In genomic region chr11:24079392-24080391, GRCm38 (mm10) we compare ENCODE assay signal across 8 mouse cellular contexts. TPM values are rescaled to one million over a fixed set of nuclear protein-coding genes. Genes with fewer than 3 reads are reported as not detected.
DNase-seq lines count a peak whose midpoint lies in the region; ATAC-seq and TF ChIP-seq lines count a peak whose summit lies in the region.

No protein-coding gene starts in this region.

- WGBS in forebrain, embryonic 13.5 days, result under 1% methylated on average over 42 of the region's 43 CpGs
- WGBS in hindbrain, embryonic 16.5 days, result under 1% methylated on average over 42 of the region's 43 CpGs
- under 1% methylated on average over 43 of the region's 43 CpGs for WGBS in liver, embryonic 12.5 days (ENCODE audit: insufficient replicate concordance)
- WGBS in thymus, adult 2 months, result under 1% methylated on average over 43 of the region's 43 CpGs

- H3K27ac ChIP-seq in forebrain, embryonic 13.5 days, result peak overlapping the region; percentile 100
- H3K27ac ChIP-seq in hindbrain, embryonic 16.5 days (ENCODE audit: low read depth, low read length), result peak overlapping the region; percentile 91
- H3K27ac ChIP-seq in liver, embryonic 12.5 days, result peak overlapping the region; percentile 90
- H3K27ac ChIP-seq in thymus, adult 2 months (ENCODE audit: control insufficient read depth, insufficient read depth, low read length), result no peak overlapping the region

- TF ChIP-seq CTCF in thymus, adult 2 months (IDR thresholded peaks at IDR 0.05; ENCODE audit: borderline replicate concordance, control insufficient read depth, extremely low read depth, insufficient read depth, low read length, poor library complexity), result no peak

- H3K9me3 ChIP-seq in forebrain, embryonic 13.5 days (replicated peaks), result no peaks in the 10 kb centered on the region
- no peaks in the 10 kb centered on the region for H3K9me3 ChIP-seq in hindbrain, embryonic 16.5 days (ENCODE audit: control insufficient read depth, low read length)
- no peaks in the 10 kb centered on the region for H3K9me3 ChIP-seq in liver, embryonic 12.5 days (replicated peaks)

- TF ChIP-seq POLR2A in thymus, adult 2 months (IDR thresholded peaks at IDR 0.05; ENCODE audit: control insufficient read depth, extremely low read depth, insufficient read depth, low read length, poor library complexity), result no peak

- H3K36me3 ChIP-seq in forebrain, embryonic 13.5 days (ENCODE audit: poor library complexity, severe bottlenecking), result no peaks in the 10 kb centered on the region
- H3K36me3 ChIP-seq in hindbrain, embryonic 16.5 days (ENCODE audit: control insufficient read depth, insufficient read depth, low read length), result no peaks in the 10 kb centered on the region
- peaks cover 5% of the 10 kb centered on the region; the same call in 1 of the 2 replicates for H3K36me3 ChIP-seq in liver, embryonic 12.5 days
- H3K36me3 ChIP-seq in thymus, adult 2 months (ENCODE audit: control insufficient read depth, insufficient read depth, low read length), result no peaks in the 10 kb centered on the region

- peak overlapping the region; percentile 96 for H3K9ac ChIP-seq in forebrain, embryonic 13.5 days
- H3K9ac ChIP-seq in hindbrain, embryonic 16.5 days (ENCODE audit: low read depth, low read length), result peak overlapping the region; percentile 86
- peak overlapping the region; percentile 87 for H3K9ac ChIP-seq in liver, embryonic 12.5 days

- peak; percentile 66 to 74 for DNase-seq in cerebellum, postnatal 10 days
- DNase-seq in cerebellum, adult 8-10 months, result no peak
- peak; percentile 73 for DNase-seq in adrenal gland, adult 2 months
- peak; percentile 5 to 36 for DNase-seq in natural killer cell, adult 2 months (ENCODE audit: low spot score in 2 of 2)
- peak; percentile 26 for DNase-seq in thymus, adult 2 months

- no peaks in the 10 kb centered on the region for H3K27me3 ChIP-seq in forebrain, embryonic 13.5 days
- no peaks in the 10 kb centered on the region for H3K27me3 ChIP-seq in hindbrain, embryonic 16.5 days (replicated peaks; ENCODE audit: control insufficient read depth, insufficient read depth, low read length)
- peaks cover 7% of the 10 kb centered on the region; the same call in 1 of the 2 replicates for H3K27me3 ChIP-seq in liver, embryonic 12.5 days (replicated peaks)
- peaks cover 25% of the 10 kb centered on the region; the same call in 1 of the 2 replicates for H3K27me3 ChIP-seq in thymus, adult 2 months (ENCODE audit: control insufficient read depth, insufficient read depth, low read length)

- H3K4me2 ChIP-seq in forebrain, embryonic 13.5 days, result peak overlapping the region; percentile 95
- peak overlapping the region; percentile 84 for H3K4me2 ChIP-seq in hindbrain, embryonic 16.5 days (ENCODE audit: low read length)
- peak overlapping the region; percentile 97 for H3K4me2 ChIP-seq in liver, embryonic 12.5 days

- peaks cover 29% of the 10 kb centered on the region for H3K4me1 ChIP-seq in forebrain, embryonic 13.5 days
- peaks cover 1% of the 10 kb centered on the region for H3K4me1 ChIP-seq in hindbrain, embryonic 16.5 days (ENCODE audit: control insufficient read depth, insufficient read depth, low read depth, low read length)
- H3K4me1 ChIP-seq in liver, embryonic 12.5 days, result peaks cover 49% of the 10 kb centered on the region
- peaks cover 35% of the 10 kb centered on the region for H3K4me1 ChIP-seq in thymus, adult 2 months (replicated peaks; ENCODE audit: control insufficient read depth, insufficient read depth, low read length)

- H3K4me3 ChIP-seq in forebrain, embryonic 13.5 days, result peak overlapping the region; percentile 65
- H3K4me3 ChIP-seq in hindbrain, embryonic 16.5 days (ENCODE audit: low read length), result peak overlapping the region; percentile 78
- H3K4me3 ChIP-seq in liver, embryonic 12.5 days, result peak overlapping the region; percentile 76
- H3K4me3 ChIP-seq in thymus, adult 2 months (ENCODE audit: control insufficient read depth, insufficient read depth, low read length), result peak overlapping the region; percentile 49

- ATAC-seq in forebrain, embryonic 13.5 days, result peak; percentile 3; the same call in 1 of the 2 replicates
- no peak for ATAC-seq in hindbrain, embryonic 16.5 days
- peak; percentile 16 for ATAC-seq in liver, embryonic 12.5 days

RNA-seq across cellular contexts. Expression of gene Bcl11a, which starts 1.8 kb away (rescaled TPM):
- 1 to 10 TPM; 4.3 to 5.9 TPM for total RNA-seq in adrenal gland, adult 2 months (2021)
- polyA plus RNA-seq in adrenal gland, adult 2 months (2012; rRNA removed), result 0.80 and 0.81 TPM in 2 replicates
- 159 and 161 TPM in 2 replicates for polyA plus RNA-seq in forebrain, embryonic 13.5 days (2015; fragmentation: Nextera tagmentation; extraction: Ambion mirVana)
- 97.9 and 105 TPM in 2 replicates for polyA plus RNA-seq in hindbrain, embryonic 16.5 days (2015; fragmentation: Nextera tagmentation; extraction: Ambion mirVana)
- 53.4 and 53.5 TPM in 2 replicates for polyA plus RNA-seq in liver, embryonic 12.5 days (2016; fragmentation: Nextera tagmentation; extraction: Ambion mirVana)
- 2.7 and 2.8 TPM in 2 replicates for polyA plus RNA-seq in thymus, adult 2 months (2012; rRNA removed)

RNA-seq across cellular contexts. Expression of gene A830031A19Rik, which starts 4.8 kb away (rescaled TPM):
- not detected for total RNA-seq in adrenal gland, adult 2 months (2021)
- not detected in 2 replicates for polyA plus RNA-seq in adrenal gland, adult 2 months (2012; rRNA removed)
- not detected in 2 replicates for polyA plus RNA-seq in forebrain, embryonic 13.5 days (2015; fragmentation: Nextera tagmentation; extraction: Ambion mirVana)
- polyA plus RNA-seq in hindbrain, embryonic 16.5 days (2015; fragmentation: Nextera tagmentation; extraction: Ambion mirVana), result 0.21 TPM in 1 of 2 replicates, not detected in the other
- polyA plus RNA-seq in liver, embryonic 12.5 days (2016; fragmentation: Nextera tagmentation; extraction: Ambion mirVana), result not detected in 2 replicates
- not detected in 2 replicates for polyA plus RNA-seq in thymus, adult 2 months (2012; rRNA removed)

Comparison
In these comparisons a context has a peak if more than half of its experiments do, and no peak if none do; other contexts are left out.
1. RNA of gene Bcl11a, which starts 1.8 kb away (polyA plus RNA-seq): 159 to 161 TPM in forebrain, embryonic 13.5 days, 97.9 to 105 TPM in hindbrain, embryonic 16.5 days and 53.4 to 53.5 TPM in liver, embryonic 12.5 days; 2.7 to 2.8 TPM in thymus, adult 2 months and 0.80 to 0.81 TPM in adrenal gland, adult 2 months; every median in the first group is over 10 times any median in the second.
2. Peak in every context shown above with its lines, with median percentiles within 50 percentile points of each other: H3K4me2 ChIP-seq, H3K4me3 ChIP-seq and H3K9ac ChIP-seq.